Mouse (Mus musculus) cerebellum, adult 2 months (tissue): ENCODE data around the gene Spint5. TPM values are rescaled to one million over a fixed set of nuclear protein-coding genes. Genes with fewer than 3 reads are reported as not detected.

Source experiments
- DNase-seq, 2 experiments: peaks; one replicate each; pipeline ENCODE4 v3.0.0; 2021
- H3K27ac ChIP-seq: fragments of 200-500 bp; 2 replicates; pipeline ENCODE4 v1.5.1; 2012; ENCODE audit warnings: low read length, control low read depth, inconsistent platforms; ENCODE audit not compliant: insufficient read depth
- H3K27me3 ChIP-seq: fragments of 200-500 bp; 2 replicates; pipeline ENCODE4 v1.6.1; 2012; ENCODE audit warnings: inconsistent platforms, mild to moderate bottlenecking, low read length, moderate library complexity; ENCODE audit not compliant: control insufficient read depth, insufficient read depth
- H3K4me1 ChIP-seq: fragments of 200-500 bp; 2 replicates; pipeline ENCODE4 v1.6.1; 2011; ENCODE audit warnings: low read length; ENCODE audit not compliant: control insufficient read depth, insufficient read depth
- H3K4me3 ChIP-seq: fragments of 200-500 bp; replicated peaks from 2 replicates; pipeline ENCODE3; 2011; ENCODE audit warnings: mild to moderate bottlenecking, low read depth, low read length, control low read depth; ENCODE audit not compliant: insufficient read depth
- CTCF ChIP-seq: fragments of 200-500 bp; IDR thresholded peaks from 2 replicates; pipeline ENCODE4 v1.5.1; 2011; ENCODE audit warnings: low read depth, mild to moderate bottlenecking, control low read depth, low read length, moderate library complexity, borderline replicate concordance; ENCODE audit not compliant: insufficient read depth
- POLR2A ChIP-seq: fragments of 200-500 bp; IDR thresholded peaks from 2 replicates; pipeline ENCODE4 v1.6.1; 2011; ENCODE audit warnings: low read length, control low read depth, borderline replicate concordance; ENCODE audit not compliant: insufficient read depth
- WGBS: fragments of 180-500 bp; shearing (Covaris S2); methylation state at CpG from one replicate; pipeline ENCODE4 v1.1.7; 2018; 5-methylcytosine and 5-hydroxymethylcytosine counted together
- polyA plus RNA-seq: library from polyadenylated mRNA; depleted of rRNA; stranded (reverse); fragments of >200 nt; gene quantifications from 2 replicates; pipeline ENCODE4 v1.2.3, GENCODE M21; 2012

Gene Spint5
- polyA plus RNA-seq, 1 experiment = not detected

DNA sequence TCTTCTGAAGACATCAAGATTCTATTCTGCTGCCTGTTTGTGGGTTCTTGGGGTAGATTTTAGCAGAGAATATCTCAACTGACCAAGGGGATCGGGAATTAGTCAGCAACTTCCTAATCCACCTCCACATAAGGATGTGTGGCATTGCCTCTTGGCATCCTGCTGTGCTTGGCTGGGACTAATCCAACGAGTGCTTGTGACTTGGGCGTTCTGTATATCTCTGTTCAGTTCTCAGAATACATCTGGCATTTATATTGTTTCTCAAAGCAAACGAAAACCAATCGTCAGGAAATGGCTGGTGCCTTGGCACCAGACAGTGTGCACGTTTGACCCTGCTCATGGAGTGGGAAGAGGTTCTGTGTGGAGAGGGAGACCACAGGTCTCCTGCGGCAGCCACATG, 24.8 kb downstream of the Spint5 start:
- 40% methylated on average over 7 of the region's 7 CpGs for WGBS
- Histone ChIP-seq H3K27ac (no peak overlapping the region), H3K4me1 (peaks cover 1% of the 10 kb centered on the region; the same call in 1 of the 2 replicates), H3K4me3 (no peak overlapping the region), H3K27me3 (no peaks in the 10 kb centered on the region)
- TF ChIP-seq CTCF (no peak), POLR2A (no peak)
- no peak for DNase-seq

DNA sequence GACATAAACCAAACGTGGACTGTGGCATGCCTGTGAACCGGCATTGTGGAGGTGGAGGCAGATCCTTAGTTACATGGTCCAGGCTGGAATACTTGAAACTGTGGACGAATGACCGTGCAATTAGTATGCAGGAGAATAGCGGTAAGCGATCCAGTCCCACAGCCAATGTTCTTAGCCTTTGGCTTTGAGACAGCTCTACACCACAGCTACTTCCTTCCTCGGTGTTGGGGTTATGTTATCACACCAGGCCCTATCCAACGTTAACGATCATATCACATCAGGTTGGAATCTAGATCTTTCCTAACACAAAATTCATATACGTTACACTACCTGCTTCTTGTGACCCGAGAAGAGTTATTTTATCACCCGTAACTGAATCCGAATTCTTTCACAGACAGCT, 29.9 kb downstream of the Spint5 start:
- TF ChIP-seq CTCF (no peak), POLR2A (no peak)
- H3K27ac ChIP-seq = no peak overlapping the region
- H3K27me3 ChIP-seq = no peaks in the 10 kb centered on the region
- H3K4me3 ChIP-seq = peak overlapping the region; percentile 91
- DNase-seq = no peak
- H3K4me1 ChIP-seq = peaks cover 12% of the 10 kb centered on the region
- 62% methylated on average over 13 of the region's 13 CpGs for WGBS

DNA sequence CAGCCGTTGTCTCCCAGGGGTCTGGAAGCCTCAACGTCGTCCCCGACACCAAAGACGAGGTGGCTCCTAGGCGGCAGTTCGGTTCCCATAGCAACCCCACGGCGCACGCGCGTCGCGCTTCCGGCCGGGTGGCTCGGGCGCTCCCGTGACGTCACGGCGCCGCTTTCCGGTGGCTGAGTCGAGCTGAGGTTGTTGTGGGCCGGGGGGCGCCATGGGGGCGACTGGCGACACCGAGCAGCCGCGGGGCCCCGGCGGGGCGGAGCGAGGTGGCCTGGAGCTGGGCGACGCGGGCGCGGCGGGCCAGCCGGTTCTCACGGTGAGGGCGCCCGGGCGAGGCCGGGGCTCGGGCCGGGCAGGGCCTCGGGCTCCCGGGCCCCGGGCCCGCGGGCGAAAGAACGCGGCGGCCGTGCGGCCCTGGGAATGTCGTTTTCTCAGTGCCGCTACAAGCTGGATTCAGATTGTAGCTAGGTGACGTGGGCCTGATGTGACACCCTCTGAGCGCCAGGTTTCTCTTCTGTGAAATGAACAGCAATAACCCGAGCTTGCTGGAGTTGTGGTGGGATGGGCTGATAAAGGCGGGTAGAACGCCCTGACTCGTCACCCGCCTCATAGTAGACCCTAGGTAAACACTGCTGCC, 30.9 kb downstream of the Spint5 start, which contains the start of the genes Wfdc3 and Dnttip1:
TSS of gene Wfdc3 (minus strand) at position 89 of the 637 bp plus-strand sequence.
TSS of gene Dnttip1 (plus strand) at position 141 of the 637 bp plus-strand sequence.
- WGBS = under 1% methylated on average over 69 of the region's 70 CpGs
- H3K4me3 ChIP-seq = peak within 1 kb of the TSS; percentile 91
- H3K27me3 ChIP-seq = no peaks in the 10 kb centered on the region
- peak within 1 kb of the TSS; percentile 78 for H3K27ac ChIP-seq
- peaks cover 12% of the 10 kb centered on the region for H3K4me1 ChIP-seq
- peak; percentile 91 to 93 for DNase-seq
- TF ChIP-seq CTCF (no peak), POLR2A (peak; percentile 66)

DNA sequence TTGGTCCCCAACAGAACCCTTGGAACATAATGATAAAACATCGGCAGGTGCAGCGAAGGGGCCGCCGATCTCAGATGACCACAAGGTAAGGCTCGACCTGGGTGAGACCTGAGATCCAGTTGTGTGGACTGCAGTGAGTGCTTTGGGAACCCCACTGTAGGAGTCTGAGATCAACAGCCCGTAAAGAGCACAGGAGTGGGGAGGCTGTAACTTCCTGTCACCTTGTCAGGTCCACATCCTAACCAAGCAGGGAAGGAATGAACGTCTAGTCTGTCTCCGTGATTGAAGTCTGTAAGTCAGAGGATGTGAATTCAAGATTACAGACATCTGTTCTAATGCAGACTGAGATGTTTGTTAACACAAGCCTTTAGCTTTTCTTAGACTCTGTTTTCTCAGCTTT, 31.6 kb downstream of the Spint5 start:
- Histone ChIP-seq H3K27me3 (no peaks in the 10 kb centered on the region), H3K4me1 (peaks cover 12% of the 10 kb centered on the region), H3K27ac (no peak overlapping the region; the same call in 1 of the 2 replicates), H3K4me3 (peak overlapping the region; percentile 91)
- DNase-seq = no peak
- no peak for TF ChIP-seq CTCF
- no peak for TF ChIP-seq POLR2A
- WGBS = 47% methylated on average over 8 of the region's 8 CpGs

DNA sequence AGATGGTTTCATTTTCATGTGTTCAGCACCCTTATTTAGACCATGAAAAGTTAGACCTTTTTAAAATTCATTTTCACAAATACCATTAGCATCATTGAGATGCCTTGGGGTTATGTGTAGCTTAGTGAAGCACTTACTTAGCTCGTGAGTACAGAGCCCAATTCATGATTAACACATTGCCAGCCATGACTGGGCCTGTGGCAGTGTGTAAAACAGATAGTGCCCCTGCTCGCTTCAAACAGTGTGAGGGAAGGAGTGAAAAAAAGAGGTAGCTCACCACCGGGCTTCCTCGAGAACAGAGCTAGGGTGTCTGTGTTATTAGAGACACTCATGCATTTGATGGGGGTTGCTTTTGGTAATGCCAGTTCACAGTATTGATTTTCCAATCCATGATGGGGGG, 33.1 kb downstream of the Spint5 start:
- no peak for TF ChIP-seq POLR2A
- TF ChIP-seq CTCF = no peak
- Histone ChIP-seq H3K27me3 (no peaks in the 10 kb centered on the region), H3K4me3 (no peak overlapping the region), H3K27ac (no peak overlapping the region), H3K4me1 (peaks cover 12% of the 10 kb centered on the region)
- no peak for DNase-seq
- 78% methylated on average over 4 of the region's 4 CpGs for WGBS

DNA sequence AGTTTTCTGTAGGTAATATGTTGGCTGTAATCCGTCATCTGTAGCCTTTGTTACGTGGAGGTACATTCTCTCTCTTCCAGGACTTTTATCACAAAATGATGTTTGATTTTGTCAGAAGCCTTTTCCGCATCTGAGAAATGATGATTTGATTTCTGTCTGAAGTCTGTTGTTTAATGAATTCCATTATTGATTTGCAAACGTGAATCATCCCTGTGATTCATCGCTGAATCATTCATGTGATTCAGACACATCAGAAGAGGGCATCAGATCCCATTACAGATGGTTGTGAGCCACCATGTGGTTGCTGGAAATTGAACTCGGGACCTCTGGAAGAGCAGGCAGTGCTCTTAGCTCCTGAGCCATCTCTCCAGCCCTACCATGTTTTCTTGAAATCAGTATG, 33.9 kb downstream of the Spint5 start:
- TF ChIP-seq CTCF (no peak), POLR2A (no peak)
- H3K4me3 ChIP-seq = no peak overlapping the region
- no peaks in the 10 kb centered on the region for H3K27me3 ChIP-seq
- 82% methylated on average over 6 of the region's 6 CpGs for WGBS
- no peak for DNase-seq
- peaks cover 12% of the 10 kb centered on the region for H3K4me1 ChIP-seq
- no peak overlapping the region for H3K27ac ChIP-seq

DNA sequence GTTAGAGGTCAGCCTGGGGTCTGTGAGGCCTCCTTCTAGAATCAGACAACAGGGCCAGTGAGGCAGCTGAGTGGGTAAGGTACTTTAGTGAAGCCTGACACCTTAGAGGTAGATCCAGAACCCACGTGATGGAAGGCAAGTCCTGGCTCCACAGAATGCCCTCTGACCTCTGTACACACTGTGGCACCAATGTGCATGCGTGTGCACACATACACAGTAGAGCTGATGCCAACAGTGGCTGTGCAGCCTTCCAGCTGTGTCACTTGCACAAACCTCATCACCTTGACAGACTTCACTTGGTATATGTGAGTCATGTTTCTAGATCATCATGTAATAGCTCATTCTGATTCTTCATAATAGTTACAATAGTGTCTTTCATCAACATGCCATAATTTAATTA, 37.3 kb downstream of the Spint5 start:
- Histone ChIP-seq H3K4me1 (peaks cover under 1% of the 10 kb centered on the region), H3K4me3 (no peak overlapping the region), H3K27ac (no peak overlapping the region), H3K27me3 (no peaks in the 10 kb centered on the region)
- WGBS = 84% methylated on average over 2 of the region's 2 CpGs
- TF ChIP-seq POLR2A (no peak), CTCF (no peak)
- DNase-seq = no peak

DNA sequence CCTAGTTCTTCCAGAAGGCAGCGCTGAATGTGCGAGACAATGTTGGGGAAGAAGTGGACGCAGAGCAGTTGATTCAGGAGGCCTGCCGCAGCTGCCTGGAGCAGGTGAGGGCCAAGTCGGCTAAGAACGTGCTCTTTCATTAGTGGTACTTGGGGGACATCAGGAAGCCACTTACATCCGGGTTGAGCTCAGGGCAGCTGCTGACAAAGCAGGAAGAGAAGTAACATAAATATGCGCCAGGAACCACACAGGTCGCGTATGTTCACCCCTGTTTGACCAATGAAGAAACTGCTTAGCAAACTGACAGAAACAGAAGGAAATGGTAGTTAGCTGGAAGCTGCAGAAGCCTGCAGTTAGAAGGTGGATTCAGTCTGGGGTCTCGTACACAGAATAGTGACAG, 39.0 kb downstream of the Spint5 start:
- H3K27ac ChIP-seq = no peak overlapping the region
- 88% methylated on average over 11 of the region's 11 CpGs for WGBS
- H3K4me3 ChIP-seq = no peak overlapping the region
- no peaks in the 10 kb centered on the region for H3K27me3 ChIP-seq
- DNase-seq = no peak
- H3K4me1 ChIP-seq = no peaks in the 10 kb centered on the region; the same call in 1 of the 2 replicates
- TF ChIP-seq POLR2A (no peak), CTCF (no peak)
